Mouse (Mus musculus): ENCODE data around the gene Mal. TPM values are rescaled to one million over a fixed set of nuclear protein-coding genes. Genes with fewer than 3 reads are reported as not detected.
A peak's percentile ranks its signal among the peaks of the same experiment; 100 is the strongest.

Mal gene
- 11.2 and 14.3 TPM in 2 replicates for polyA plus RNA-seq (2015; fragmentation: Nextera tagmentation; extraction: Ambion mirVana)

DNA sequence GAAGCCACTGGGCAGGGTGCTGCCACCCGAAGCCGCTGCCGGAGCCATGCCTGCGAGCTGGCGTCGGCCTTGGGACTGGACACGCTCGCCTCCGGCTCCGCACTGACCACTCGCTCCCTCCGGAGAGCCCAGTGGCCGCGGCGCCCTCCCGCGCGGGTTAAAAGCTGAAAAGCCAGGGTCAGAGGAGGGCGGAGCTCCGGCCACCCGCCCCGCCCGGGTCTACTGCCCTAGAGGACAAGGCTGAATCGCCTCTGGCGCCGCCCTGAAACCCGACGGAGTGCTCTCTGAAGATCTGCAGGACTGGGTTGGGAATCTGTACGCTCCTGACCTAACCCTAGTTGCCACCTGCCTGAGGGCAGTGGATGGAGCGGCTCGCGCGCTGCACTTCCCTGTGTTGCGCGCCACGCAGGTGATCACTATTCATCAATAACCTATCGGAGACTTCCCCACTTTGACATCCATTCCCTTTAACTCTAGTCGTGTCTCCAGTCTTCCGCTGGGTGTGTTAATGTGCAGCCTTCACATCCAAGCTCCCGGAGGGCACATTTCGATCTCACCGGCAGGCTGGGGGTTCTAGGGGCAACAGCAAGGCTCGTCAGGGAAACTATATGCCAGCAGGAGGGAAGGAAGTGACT lies at the start of gene Mal:
Gene Mal (minus strand): TSS at position 610 of the 635 bp plus-strand sequence.
- peak within 1 kb of the TSS; percentile 80 for H3K27ac ChIP-seq
- H3K9ac ChIP-seq = peak within 1 kb of the TSS; percentile 33
- H3K4me3 ChIP-seq = peak within 1 kb of the TSS; percentile 46
- H3K4me2 ChIP-seq = peak within 1 kb of the TSS; percentile 78
- no peaks in the 10 kb centered on the region for H3K9me3 ChIP-seq
- 0 out of 2 replicates have a peak, but pooled peaks have one; percentile 25 for ATAC-seq (ENCODE audit: borderline replicate concordance, extremely low read depth, low FRiP score, low TSS enrichment)
- H3K27me3 ChIP-seq = peaks cover 38% of the 10 kb centered on the region
- no peaks in the 10 kb centered on the region for H3K36me3 ChIP-seq
- 2% methylated on average over 43 of the region's 43 CpGs for WGBS
- peaks cover 22% of the 10 kb centered on the region; the same call in 1 of the 2 replicates for H3K4me1 ChIP-seq

DNA sequence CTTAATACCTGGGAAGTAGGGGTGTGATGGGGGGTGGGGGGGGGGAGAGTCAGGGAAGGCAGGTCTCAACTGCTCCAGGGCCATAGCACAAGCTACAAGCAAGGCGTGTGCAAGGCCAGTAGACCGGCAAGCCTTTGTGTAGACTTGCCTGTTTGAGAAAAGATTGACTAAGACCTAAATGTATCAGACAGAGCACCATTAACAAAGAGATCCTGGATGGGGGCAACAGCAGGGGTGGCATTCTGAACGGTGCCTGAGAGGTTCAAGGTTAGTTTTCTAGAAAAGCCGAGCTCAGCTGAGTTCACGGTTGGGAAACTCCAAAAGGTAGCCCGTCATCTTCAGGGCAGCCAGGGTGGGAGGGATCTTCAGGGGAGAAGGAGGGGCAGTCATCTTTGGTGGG lies 48.8 kb upstream of the Mal start:
- Histone ChIP-seq H3K9ac (no peak overlapping the region), H3K27ac (no peak overlapping the region), H3K4me2 (no peak overlapping the region), H3K4me3 (no peak overlapping the region), H3K36me3 (no peaks in the 10 kb centered on the region), H3K27me3 (no peaks in the 10 kb centered on the region), H3K9me3 (no peaks in the 10 kb centered on the region), H3K4me1 (no peaks in the 10 kb centered on the region)
- ATAC-seq (ENCODE audit: borderline replicate concordance, extremely low read depth, low FRiP score, low TSS enrichment) = no peak
- WGBS = 87% methylated on average over 6 of the region's 6 CpGs

DNA sequence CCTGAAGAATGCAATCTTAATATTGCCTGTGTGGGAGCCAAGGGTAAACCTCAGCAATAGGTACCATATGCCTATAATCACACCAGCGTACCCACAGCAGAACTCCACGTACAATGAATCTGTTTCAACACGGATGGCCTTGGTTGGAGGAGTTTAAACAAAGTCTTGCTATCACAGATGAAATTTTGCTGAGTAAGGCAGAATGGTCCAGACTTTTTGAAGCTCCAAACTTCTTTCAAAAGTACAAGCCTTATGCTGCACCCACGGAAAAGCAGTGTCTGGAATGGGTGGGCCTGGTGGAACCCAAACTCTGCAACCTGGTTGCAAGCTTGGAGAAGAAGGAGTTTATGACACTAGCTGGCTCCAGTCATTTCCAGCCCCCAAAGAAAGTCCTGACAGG lies 32.7 kb upstream of the Mal start:
- 77% methylated on average over 4 of the region's 4 CpGs for WGBS
- Histone ChIP-seq H3K4me3 (no peak overlapping the region), H3K36me3 (no peaks in the 10 kb centered on the region), H3K27ac (no peak overlapping the region), H3K4me1 (no peaks in the 10 kb centered on the region), H3K27me3 (no peaks in the 10 kb centered on the region), H3K4me2 (no peak overlapping the region), H3K9ac (no peak overlapping the region), H3K9me3 (no peaks in the 10 kb centered on the region)
- no peak for ATAC-seq (ENCODE audit: borderline replicate concordance, extremely low read depth, low FRiP score, low TSS enrichment)

DNA sequence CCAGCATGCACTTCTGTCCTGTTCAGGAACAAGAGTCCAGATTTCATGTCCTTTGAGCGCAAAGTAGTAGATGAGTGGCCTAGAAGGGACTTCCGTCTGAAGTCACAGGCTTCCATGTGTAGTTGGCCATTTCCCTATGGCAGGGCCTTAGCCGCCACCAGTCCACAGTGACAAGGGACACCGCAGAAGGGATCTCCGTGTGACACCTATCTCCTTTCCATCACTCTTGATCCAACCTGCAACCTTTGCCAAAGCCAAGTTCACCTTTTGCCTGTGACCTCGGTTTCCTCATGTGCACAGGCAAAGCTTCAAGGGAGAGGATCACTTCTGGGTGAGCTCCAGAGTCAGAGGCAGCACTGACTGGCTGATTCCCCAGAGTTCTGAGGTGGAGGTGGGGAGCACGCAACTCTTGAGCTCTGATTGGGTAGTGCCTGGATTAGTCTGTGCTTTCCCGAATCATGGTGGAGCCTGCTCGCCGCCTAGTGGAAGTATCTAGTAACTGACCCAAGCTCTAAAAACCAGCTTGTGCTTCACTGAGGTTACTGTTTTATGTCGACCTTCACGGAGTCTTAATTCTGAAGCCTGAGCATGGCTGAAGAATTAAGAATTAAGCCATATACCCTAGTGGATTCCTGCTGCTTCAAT lies 27.3 kb upstream of the Mal start:
- Histone ChIP-seq H3K36me3 (no peaks in the 10 kb centered on the region), H3K27ac (no peak overlapping the region), H3K4me3 (no peak overlapping the region), H3K27me3 (no peaks in the 10 kb centered on the region), H3K9ac (no peak overlapping the region), H3K9me3 (no peaks in the 10 kb centered on the region), H3K4me1 (no peaks in the 10 kb centered on the region), H3K4me2 (no peak overlapping the region)
- peak; percentile 57; the same call in 1 of the 2 replicates for ATAC-seq (ENCODE audit: borderline replicate concordance, extremely low read depth, low FRiP score, low TSS enrichment)
- 36% methylated on average over 12 of the region's 12 CpGs for WGBS

DNA sequence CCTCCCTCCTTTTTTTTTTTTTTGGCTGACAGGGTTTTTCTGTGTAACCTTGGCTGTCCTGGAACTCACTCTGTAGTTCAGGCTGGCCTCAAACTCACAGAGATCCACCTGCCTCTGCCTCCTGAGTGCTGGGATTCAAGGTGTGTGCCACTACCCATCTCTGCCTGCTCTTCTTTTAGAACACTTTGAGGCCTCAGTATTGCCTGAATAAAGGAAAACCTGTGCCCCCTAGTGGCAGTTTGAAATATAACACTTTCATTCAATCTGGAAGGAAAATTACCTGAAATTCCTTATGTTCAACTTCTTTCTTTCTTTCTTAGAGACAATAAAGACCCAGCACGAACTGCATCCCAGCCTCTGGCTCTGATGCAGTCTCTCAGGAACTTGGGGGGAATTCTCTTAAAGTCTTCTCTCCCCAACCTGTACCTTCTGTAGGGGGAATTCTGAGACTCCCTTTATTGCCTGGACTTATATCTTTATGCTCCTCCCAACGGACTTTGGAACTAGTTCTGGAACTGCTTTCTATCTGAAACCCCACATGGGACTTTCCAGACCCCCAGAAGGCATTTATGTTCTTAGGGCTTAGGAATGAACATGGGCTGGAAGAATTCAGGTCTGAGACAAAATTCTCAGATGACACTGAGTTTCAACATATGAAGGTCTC lies 11.5 kb upstream of the Mal start:
- Histone ChIP-seq H3K27ac (no peak overlapping the region), H3K4me1 (no peaks in the 10 kb centered on the region), H3K4me3 (no peak overlapping the region), H3K9me3 (no peaks in the 10 kb centered on the region), H3K4me2 (no peak overlapping the region), H3K36me3 (no peaks in the 10 kb centered on the region), H3K9ac (no peak overlapping the region), H3K27me3 (no peaks in the 10 kb centered on the region)
- WGBS = 22% methylated on average over 2 of the region's 2 CpGs
- ATAC-seq (ENCODE audit: borderline replicate concordance, extremely low read depth, low FRiP score, low TSS enrichment) = no peak

DNA sequence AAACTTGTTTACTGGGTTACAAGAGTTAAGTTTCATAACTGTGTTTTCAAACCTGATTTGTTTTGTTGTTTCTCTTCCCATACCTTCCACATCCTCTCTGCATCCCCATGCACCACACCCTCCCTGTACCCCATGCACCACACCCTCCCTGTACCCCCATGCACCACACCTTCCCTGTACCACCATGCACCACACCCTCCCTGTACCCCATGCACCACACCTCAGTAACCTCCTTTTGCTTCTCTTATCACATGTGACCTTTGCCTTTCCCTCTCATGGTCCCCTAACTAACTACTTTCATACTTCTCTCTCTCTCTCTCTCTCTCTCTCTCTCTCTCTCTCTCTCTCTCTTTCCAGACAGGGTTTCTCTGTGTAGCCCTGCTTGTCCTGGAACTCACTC lies 10.5 kb upstream of the Mal start:
- Histone ChIP-seq H3K36me3 (no peaks in the 10 kb centered on the region), H3K9ac (no peak overlapping the region), H3K4me1 (no peaks in the 10 kb centered on the region), H3K4me2 (no peak overlapping the region), H3K27me3 (no peaks in the 10 kb centered on the region), H3K9me3 (no peaks in the 10 kb centered on the region), H3K27ac (no peak overlapping the region), H3K4me3 (no peak overlapping the region)
- no peak for ATAC-seq (ENCODE audit: borderline replicate concordance, extremely low read depth, low FRiP score, low TSS enrichment)

DNA sequence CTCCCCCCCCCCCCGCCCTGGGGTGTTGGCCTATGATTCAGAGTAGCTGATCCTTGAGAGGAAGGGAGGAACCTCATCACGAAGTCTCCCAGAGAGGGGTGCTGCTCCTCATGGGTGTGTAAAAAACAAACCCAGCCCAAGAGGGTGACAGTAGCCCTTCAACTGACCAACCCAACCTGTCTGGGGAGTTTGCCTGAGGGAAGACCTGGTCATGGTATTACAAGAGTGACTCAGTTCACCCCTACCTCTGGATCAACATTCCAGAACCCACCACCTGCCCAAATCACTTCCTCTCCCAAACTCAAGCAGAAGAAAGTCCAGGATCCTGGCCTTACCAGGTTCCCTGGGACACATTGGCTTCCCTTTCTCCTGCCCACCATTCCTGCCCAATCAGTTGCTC lies 6.2 kb upstream of the Mal start:
- Histone ChIP-seq H3K27me3 (peaks cover 3% of the 10 kb centered on the region; the same call in 1 of the 2 replicates), H3K36me3 (no peaks in the 10 kb centered on the region), H3K27ac (no peak overlapping the region), H3K9me3 (no peaks in the 10 kb centered on the region), H3K4me3 (no peak overlapping the region), H3K9ac (no peak overlapping the region), H3K4me2 (no peak overlapping the region), H3K4me1 (no peaks in the 10 kb centered on the region)
- 23% methylated on average over 2 of the region's 2 CpGs for WGBS
- no peak for ATAC-seq (ENCODE audit: borderline replicate concordance, extremely low read depth, low FRiP score, low TSS enrichment)

DNA sequence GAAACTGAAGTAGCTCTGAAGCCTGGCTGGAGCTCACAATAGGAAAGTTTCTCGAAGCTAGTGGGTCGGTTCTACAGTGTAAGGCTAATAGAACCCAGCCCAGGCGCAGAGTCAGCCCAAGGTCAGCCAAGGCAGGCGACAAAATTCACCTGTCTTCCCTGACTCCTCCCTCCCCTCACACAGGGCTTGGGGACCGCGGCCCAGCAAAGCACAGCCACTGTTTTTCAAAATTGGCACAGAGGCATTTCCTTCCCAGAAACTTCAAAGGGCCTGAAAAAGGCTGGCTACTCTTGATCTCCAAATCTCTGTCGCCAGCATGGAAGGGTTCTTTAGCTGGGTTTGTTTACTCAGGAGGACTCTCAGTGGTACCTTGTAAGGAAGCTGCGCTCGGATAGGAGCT lies 1.1 kb downstream of the Mal start:
- ATAC-seq (ENCODE audit: borderline replicate concordance, extremely low read depth, low FRiP score, low TSS enrichment) = no peak
- Histone ChIP-seq H3K27ac (peak overlapping the region; percentile 80), H3K27me3 (peaks cover 38% of the 10 kb centered on the region)

DNA sequence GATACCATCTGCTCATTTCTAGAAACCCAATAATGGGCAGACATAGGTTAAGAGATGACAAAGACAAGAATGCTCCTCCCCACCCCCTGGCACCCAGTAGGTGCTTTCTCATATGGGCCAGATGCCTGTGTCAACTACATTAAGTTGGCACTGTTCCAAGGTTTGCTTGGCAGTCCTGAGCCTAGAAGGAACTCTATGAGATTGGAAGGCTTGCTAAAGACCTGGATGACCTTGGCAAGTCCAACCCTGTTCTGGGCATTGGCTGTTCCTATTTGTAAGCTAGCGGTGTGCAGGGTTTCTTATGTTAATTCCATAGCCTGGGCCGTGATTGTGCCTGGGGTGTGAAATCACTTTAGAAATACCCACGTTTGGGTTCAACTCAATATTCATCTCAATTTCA lies 1.7 kb downstream of the Mal start:
- H3K9me3 ChIP-seq = no peaks in the 10 kb centered on the region
- H3K4me2 ChIP-seq = peak overlapping the region; percentile 78
- peaks cover 22% of the 10 kb centered on the region; the same call in 1 of the 2 replicates for H3K4me1 ChIP-seq
- H3K27ac ChIP-seq = peak overlapping the region; percentile 80
- no peak overlapping the region for H3K4me3 ChIP-seq
- H3K36me3 ChIP-seq = no peaks in the 10 kb centered on the region
- ATAC-seq (ENCODE audit: borderline replicate concordance, extremely low read depth, low FRiP score, low TSS enrichment) = no peak
- 50% methylated on average over 3 of the region's 3 CpGs for WGBS
- peaks cover 38% of the 10 kb centered on the region for H3K27me3 ChIP-seq
- H3K9ac ChIP-seq = no peak overlapping the region

More for the DNA sequence above, 1.1 kb downstream of the Mal start:
- 8% methylated on average over 9 of the region's 9 CpGs for WGBS
- Histone ChIP-seq H3K9ac (peak overlapping the region; percentile 33; the same call in 1 of the 2 replicates), H3K9me3 (no peaks in the 10 kb centered on the region), H3K4me2 (peak overlapping the region; percentile 78), H3K36me3 (no peaks in the 10 kb centered on the region), H3K4me1 (peaks cover 22% of the 10 kb centered on the region; the same call in 1 of the 2 replicates), H3K4me3 (peak overlapping the region; percentile 46)

DNA sequence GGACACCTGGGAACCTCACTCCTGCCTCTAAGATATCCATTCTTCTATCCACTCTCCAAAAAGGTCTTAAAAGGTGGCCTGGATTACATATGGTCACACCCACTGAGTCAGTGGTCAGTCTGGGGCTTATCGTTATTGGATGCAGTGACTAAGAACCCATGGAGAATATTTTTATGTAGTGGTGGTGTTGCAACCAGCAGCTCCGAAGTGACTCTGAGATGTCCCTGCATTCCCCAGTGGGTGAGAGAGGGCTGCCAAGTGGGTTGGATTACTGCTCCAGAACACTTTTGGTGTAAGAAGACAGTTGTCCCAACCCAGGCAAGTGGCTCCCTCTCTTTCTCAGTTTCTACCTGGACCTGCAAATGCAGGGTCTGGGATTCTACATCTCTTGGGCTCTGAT lies 3.7 kb downstream of the Mal start:
- 62% methylated on average over 2 of the region's 2 CpGs for WGBS
- Histone ChIP-seq H3K9me3 (no peaks in the 10 kb centered on the region), H3K4me1 (peaks cover 22% of the 10 kb centered on the region; the same call in 1 of the 2 replicates), H3K27ac (peak overlapping the region; percentile 81), H3K27me3 (peaks cover 35% of the 10 kb centered on the region), H3K4me2 (no peak overlapping the region), H3K4me3 (no peak overlapping the region), H3K36me3 (no peaks in the 10 kb centered on the region), H3K9ac (no peak overlapping the region)
- no peak for ATAC-seq (ENCODE audit: borderline replicate concordance, extremely low read depth, low FRiP score, low TSS enrichment)

DNA sequence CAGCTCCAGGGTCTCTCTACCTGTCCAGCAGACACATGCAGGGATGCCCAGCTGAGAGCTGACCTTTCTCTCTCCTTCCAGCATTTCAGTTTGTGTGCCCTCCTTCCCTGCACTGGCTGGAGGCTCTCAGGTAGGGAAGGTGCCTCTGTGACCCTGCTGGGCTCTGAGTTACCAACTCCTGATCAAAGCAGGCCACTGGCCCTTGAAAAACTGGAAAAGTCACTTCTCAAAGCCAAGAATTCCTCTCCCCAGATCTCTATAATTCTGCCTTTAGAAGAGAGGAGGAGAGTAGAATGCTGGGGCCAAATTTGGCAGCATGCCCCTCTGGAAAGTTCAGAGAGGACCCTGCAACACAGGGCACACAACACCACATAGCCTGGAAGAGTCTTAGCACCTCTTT lies 4.2 kb downstream of the Mal start:
- Histone ChIP-seq H3K27ac (peak overlapping the region; percentile 81), H3K9me3 (no peaks in the 10 kb centered on the region), H3K9ac (no peak overlapping the region), H3K27me3 (peaks cover 31% of the 10 kb centered on the region), H3K36me3 (no peaks in the 10 kb centered on the region), H3K4me2 (no peak overlapping the region), H3K4me1 (peaks cover 22% of the 10 kb centered on the region; the same call in 1 of the 2 replicates), H3K4me3 (no peak overlapping the region)
- no peak for ATAC-seq (ENCODE audit: borderline replicate concordance, extremely low read depth, low FRiP score, low TSS enrichment)

DNA sequence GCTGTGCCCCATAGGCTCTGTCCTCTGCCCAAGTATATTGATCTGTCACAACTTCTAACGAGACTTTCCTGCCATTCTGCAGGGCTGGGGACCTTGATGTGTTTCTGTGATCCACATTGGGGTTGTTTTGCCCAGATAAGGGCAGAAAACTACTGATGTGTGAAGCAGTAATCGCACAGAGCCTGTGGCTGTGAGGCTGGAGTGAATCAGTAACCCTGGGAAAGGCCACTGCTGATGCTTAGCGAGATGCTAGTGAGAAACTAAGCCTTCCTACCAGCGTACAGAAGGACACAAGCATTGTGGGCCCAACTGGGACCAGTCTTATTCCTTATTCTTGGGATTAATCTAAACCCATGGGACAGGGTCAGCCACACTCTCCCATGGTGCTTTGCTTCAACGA lies 4.9 kb downstream of the Mal start:
- H3K4me1 ChIP-seq = peaks cover 28% of the 10 kb centered on the region
- 64% methylated on average over 5 of the region's 5 CpGs for WGBS
- peak overlapping the region; percentile 81; the same call in 1 of the 2 replicates for H3K27ac ChIP-seq
- no peak for ATAC-seq (ENCODE audit: borderline replicate concordance, extremely low read depth, low FRiP score, low TSS enrichment)
- no peak overlapping the region for H3K4me2 ChIP-seq
- no peak overlapping the region for H3K4me3 ChIP-seq
- H3K9me3 ChIP-seq = no peaks in the 10 kb centered on the region
- H3K27me3 ChIP-seq = peaks cover 24% of the 10 kb centered on the region
- no peak overlapping the region for H3K9ac ChIP-seq
- H3K36me3 ChIP-seq = no peaks in the 10 kb centered on the region

Data from lung, embryonic 15.5 days (tissue).